In the genomic region with DNA sequence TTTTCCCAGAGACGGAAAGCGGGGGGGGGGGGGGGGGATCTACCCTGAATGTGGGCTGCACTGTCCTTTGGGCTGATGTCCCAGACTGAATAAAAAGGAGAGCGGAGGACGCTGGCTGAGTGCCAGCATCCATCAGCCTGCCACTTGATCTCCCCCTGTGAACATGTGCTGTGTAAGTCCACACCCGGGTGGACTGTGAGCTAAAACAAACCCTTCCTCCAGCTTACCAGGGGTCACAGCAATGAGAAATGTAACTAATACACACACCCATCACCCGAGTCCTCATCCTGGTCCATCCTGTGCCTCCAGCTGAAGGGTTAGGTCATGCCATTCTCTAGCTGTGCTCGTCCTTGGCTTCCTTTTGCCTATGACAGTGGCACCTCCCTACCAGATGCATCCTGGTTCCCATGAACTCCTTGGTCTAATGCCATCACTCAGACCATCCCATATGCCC, we compare ENCODE assay signal across 8 mouse cellular contexts. TPM values are rescaled to one million over a fixed set of nuclear protein-coding genes. Genes with fewer than 3 reads are reported as not detected.
DNase-seq lines count a peak whose midpoint lies in the region; ATAC-seq and TF ChIP-seq lines count a peak whose summit lies in the region.

No protein-coding gene starts in this region.

- H3K27me3 ChIP-seq in forebrain, embryonic 11.5 days (ENCODE audit: control insufficient read depth, insufficient read depth, low read length): no peaks in the 10 kb centered on the region
- no peaks in the 10 kb centered on the region for H3K27me3 ChIP-seq in forebrain, embryonic 10.5 days (ENCODE audit: poor library complexity, severe bottlenecking)
- no peaks in the 10 kb centered on the region for H3K27me3 ChIP-seq in midbrain, postnatal 0 days (ENCODE audit: insufficient read depth, low read length)

- no peak for TF ChIP-seq CTCF in midbrain, postnatal 0 days (IDR thresholded peaks at IDR 0.05)

- H3K9ac ChIP-seq in forebrain, embryonic 11.5 days (ENCODE audit: low read length): no peak overlapping the region
- no peak overlapping the region for H3K9ac ChIP-seq in midbrain, postnatal 0 days (replicated peaks; ENCODE audit: low read length, poor library complexity, severe bottlenecking)

- WGBS in forebrain, embryonic 11.5 days: 67% methylated on average over 7 of the region's 7 CpGs
- 92% methylated on average over 6 of the region's 7 CpGs for WGBS in forebrain, embryonic 10.5 days
- WGBS in midbrain, postnatal 0 days: 25% methylated on average over 7 of the region's 7 CpGs

- peak; percentile 33; the same call in 1 of the 2 replicates for ATAC-seq in forebrain, embryonic 11.5 days (replicated peaks; ENCODE audit: low FRiP score)
- ATAC-seq in midbrain, postnatal 0 days (ENCODE audit: low FRiP score): peak; percentile 49; the same call in 1 of the 2 replicates

- DNase-seq in forebrain, embryonic 11.5 days (ENCODE audit: low spot score): no peak
- DNase-seq in forebrain, embryonic 10.5 days (ENCODE audit: extremely low spot score, low spot score): no peak
- DNase-seq in right cerebral cortex, postnatal 10 days (ENCODE audit: low spot score in 2 of 2): peak; percentile 67 to 73
- no peak for DNase-seq in right cerebral cortex, postnatal 36 days (ENCODE audit: low spot score in 2 of 2)
- DNase-seq in heart, postnatal 4 days: peak; percentile 65
- DNase-seq in midbrain, postnatal 0 days (ENCODE audit: low spot score): peak; percentile 91
- DNase-seq in ovary, postnatal 10 days (ENCODE audit: low spot score): no peak
- no peak for DNase-seq in spleen, postnatal 4 days (ENCODE audit: low spot score in 2 of 2)

- H3K27ac ChIP-seq in forebrain, embryonic 11.5 days (ENCODE audit: low read depth, low read length): peak overlapping the region; percentile 12; the same call in 1 of the 2 replicates
- no peak overlapping the region for H3K27ac ChIP-seq in forebrain, embryonic 10.5 days
- H3K27ac ChIP-seq in midbrain, postnatal 0 days (ENCODE audit: low read depth, low read length): 0 out of 2 replicates have a peak overlapping the region, but pooled peaks have one; percentile 12

- no peak overlapping the region for H3K4me3 ChIP-seq in forebrain, embryonic 11.5 days (ENCODE audit: low read depth, low read length)
- H3K4me3 ChIP-seq in forebrain, embryonic 10.5 days: no peak overlapping the region
- no peak overlapping the region for H3K4me3 ChIP-seq in midbrain, postnatal 0 days (ENCODE audit: low read depth, low read length)

- peaks cover 24% of the 10 kb centered on the region; the same call in 1 of the 2 replicates for H3K36me3 ChIP-seq in forebrain, embryonic 11.5 days (ENCODE audit: control insufficient read depth, insufficient read depth, low read length)
- H3K36me3 ChIP-seq in forebrain, embryonic 10.5 days (replicated peaks): peaks cover 55% of the 10 kb centered on the region
- H3K36me3 ChIP-seq in midbrain, postnatal 0 days (ENCODE audit: insufficient read depth, low read length): peaks cover 37% of the 10 kb centered on the region

- no peaks in the 10 kb centered on the region for H3K9me3 ChIP-seq in forebrain, embryonic 11.5 days (ENCODE audit: control insufficient read depth, low read length)
- no peaks in the 10 kb centered on the region for H3K9me3 ChIP-seq in forebrain, embryonic 10.5 days
- no peaks in the 10 kb centered on the region for H3K9me3 ChIP-seq in midbrain, postnatal 0 days (ENCODE audit: low read length)

- peaks cover 24% of the 10 kb centered on the region for H3K4me1 ChIP-seq in forebrain, embryonic 11.5 days (replicated peaks; ENCODE audit: control insufficient read depth, insufficient read depth, low read length)
- H3K4me1 ChIP-seq in forebrain, embryonic 10.5 days: peaks cover 49% of the 10 kb centered on the region
- H3K4me1 ChIP-seq in midbrain, postnatal 0 days (ENCODE audit: insufficient read depth, low read length): peaks cover 35% of the 10 kb centered on the region

- no peak overlapping the region for H3K4me2 ChIP-seq in forebrain, embryonic 11.5 days (ENCODE audit: low read depth, low read length, severe bottlenecking)
- no peak overlapping the region for H3K4me2 ChIP-seq in midbrain, postnatal 0 days (ENCODE audit: low read depth, low read length, poor library complexity, severe bottlenecking)

RNA-seq across cellular contexts. Expression of a gene that starts 8.1 kb away (rescaled TPM):
- polyA plus RNA-seq in forebrain, embryonic 11.5 days (2014; fragmentation: Nextera tagmentation; extraction: Ambion mirVana): 65.3 and 74.7 TPM in 2 replicates
- 126 and 132 TPM in 2 replicates for polyA plus RNA-seq in forebrain, embryonic 10.5 days (2016; fragmentation: Nextera tagmentation; extraction: Ambion mirVana)
- total RNA-seq in heart, postnatal 4 days (2021): 10 to 100 TPM; 91.3 to 91.5 TPM
- total RNA-seq in midbrain, postnatal 0 days (2014; rRNA removed): 312 and 376 TPM in 2 replicates
- polyA plus RNA-seq in midbrain, postnatal 0 days (2015; fragmentation: Nextera tagmentation; extraction: Ambion mirVana): 293 and 297 TPM in 2 replicates

RNA-seq across cellular contexts. Expression of a gene that starts 26.1 kb away (rescaled TPM):
- 0.60 and 1.1 TPM in 2 replicates for polyA plus RNA-seq in forebrain, embryonic 11.5 days (2014; fragmentation: Nextera tagmentation; extraction: Ambion mirVana)
- 0.30 and 0.87 TPM in 2 replicates for polyA plus RNA-seq in forebrain, embryonic 10.5 days (2016; fragmentation: Nextera tagmentation; extraction: Ambion mirVana)
- total RNA-seq in heart, postnatal 4 days (2021): not detected
- 9.4 and 10.6 TPM in 2 replicates for total RNA-seq in midbrain, postnatal 0 days (2014; rRNA removed)
- polyA plus RNA-seq in midbrain, postnatal 0 days (2015; fragmentation: Nextera tagmentation; extraction: Ambion mirVana): 8.5 and 10.1 TPM in 2 replicates

RNA-seq across cellular contexts. Expression of a gene that starts 58.7 kb away (rescaled TPM):
- polyA plus RNA-seq in forebrain, embryonic 11.5 days (2014; fragmentation: Nextera tagmentation; extraction: Ambion mirVana): not detected in 2 replicates
- not detected in 2 replicates for polyA plus RNA-seq in forebrain, embryonic 10.5 days (2016; fragmentation: Nextera tagmentation; extraction: Ambion mirVana)
- total RNA-seq in heart, postnatal 4 days (2021): not detected
- total RNA-seq in midbrain, postnatal 0 days (2014; rRNA removed): 0.22 TPM in 1 of 2 replicates, not detected in the other
- 0.10 and 0.19 TPM in 2 replicates for polyA plus RNA-seq in midbrain, postnatal 0 days (2015; fragmentation: Nextera tagmentation; extraction: Ambion mirVana)

Comparison
In these comparisons a context has a peak if more than half of its experiments do, and no peak if none do; other contexts are left out.
1. DNase-seq: peak in right cerebral cortex, postnatal 10 days (2 of 2), heart, postnatal 4 days (single experiment) and midbrain, postnatal 0 days (single experiment); none in forebrain, embryonic 11.5 days (single experiment), forebrain, embryonic 10.5 days (single experiment), right cerebral cortex, postnatal 36 days (0 of 2), ovary, postnatal 10 days (single experiment) and spleen, postnatal 4 days (0 of 2).